Mouse (Mus musculus): ENCODE results near the gene Ccdc24. TPM values are rescaled to one million over a fixed set of nuclear protein-coding genes. Genes with fewer than 3 reads are reported as not detected.

Gene Ccdc24
- total RNA-seq, 2 experiments from 2014 or later = 0.79 to 2.0 TPM

GRCm38 (mm10) chr4:117843101-117843500 lies 29.3 kb downstream of the Ccdc24 start:
- no peak overlapping the region for H3K4me3 ChIP-seq
- H3K27ac ChIP-seq = no peak overlapping the region
- TF ChIP-seq CTCF (conservative IDR thresholded peaks at IDR 0.05) = no peak
- DNase-seq (ENCODE audit: low spot score in 2 of 2) = no peak

GRCm38 (mm10) chr4:117841566-117841965 lies 30.8 kb downstream of the Ccdc24 start:
- no peak for TF ChIP-seq CTCF (conservative IDR thresholded peaks at IDR 0.05)
- H3K4me3 ChIP-seq = no peak overlapping the region
- no peak overlapping the region for H3K27ac ChIP-seq
- no peak for DNase-seq (ENCODE audit: low spot score in 2 of 2)

- TF ChIP-seq CTCF (conservative IDR thresholded peaks at IDR 0.05) = no peak
- no peak for DNase-seq (ENCODE audit: low spot score in 2 of 2)
- H3K27ac ChIP-seq = no peak overlapping the region
- H3K4me3 ChIP-seq = no peak overlapping the region
These were observed 31.5 kb downstream of the Ccdc24 start for GRCm38 (mm10) chr4:117840821-117841220.

- Histone ChIP-seq H3K27ac (no peak overlapping the region), H3K4me3 (no peak overlapping the region)
- no peak for TF ChIP-seq CTCF (conservative IDR thresholded peaks at IDR 0.05)
- no peak for DNase-seq (ENCODE audit: low spot score in 2 of 2)
These were observed 33.0 kb downstream of the Ccdc24 start for GRCm38 (mm10) chr4:117839366-117839765.

- Histone ChIP-seq H3K4me3 (no peak overlapping the region), H3K27ac (no peak overlapping the region)
- no peak for DNase-seq (ENCODE audit: low spot score in 2 of 2)
- TF ChIP-seq CTCF (conservative IDR thresholded peaks at IDR 0.05) = no peak
These were observed 35.1 kb downstream of the Ccdc24 start for GRCm38 (mm10) chr4:117837271-117837670.

GRCm38 (mm10) chr4:117836204-117836767 lies 36.1 kb downstream of the Ccdc24 start:
- Histone ChIP-seq H3K4me3 (peak overlapping the region; percentile 77), H3K27ac (peak overlapping the region; percentile 95)
- peak; percentile 83 to 84 for DNase-seq (ENCODE audit: low spot score in 2 of 2)
- no peak for TF ChIP-seq CTCF (conservative IDR thresholded peaks at IDR 0.05)

GRCm38 (mm10) chr4:117835531-117836111 lies 36.7 kb downstream of the Ccdc24 start:
- peak overlapping the region; percentile 95 for H3K27ac ChIP-seq
- H3K4me3 ChIP-seq = peak overlapping the region; percentile 77
- peak; percentile 59 to 60 for DNase-seq (ENCODE audit: low spot score in 2 of 2)
- TF ChIP-seq CTCF (conservative IDR thresholded peaks at IDR 0.05) = no peak

- H3K4me3 ChIP-seq = peak overlapping the region; percentile 77
- DNase-seq (ENCODE audit: low spot score in 2 of 2) = peak in 1 of 2 experiments; percentile 39
- no peak; the same call in 1 of the 2 replicates for TF ChIP-seq CTCF (conservative IDR thresholded peaks at IDR 0.05)
- H3K27ac ChIP-seq = peak overlapping the region; percentile 95
These were observed 37.4 kb downstream of the Ccdc24 start for GRCm38 (mm10) chr4:117834845-117835530.

GRCm38 (mm10) chr4:117834457-117834844 lies 37.9 kb downstream of the Ccdc24 start, which contains the start of gene Slc6a9:
Slc6a9 (plus strand) TSS chr4:117834506.
- peak; percentile 41; the same call in 1 of the 2 replicates for TF ChIP-seq CTCF (conservative IDR thresholded peaks at IDR 0.05)
- Histone ChIP-seq H3K27ac (peak within 1 kb of the TSS; percentile 95), H3K4me3 (peak within 1 kb of the TSS; percentile 77)
- DNase-seq (ENCODE audit: low spot score in 2 of 2) = no peak

GRCm38 (mm10) chr4:117831920-117832691 lies 40.3 kb downstream of the Ccdc24 start:
- no peak overlapping the region for H3K4me3 ChIP-seq
- no peak overlapping the region for H3K27ac ChIP-seq
- TF ChIP-seq CTCF (conservative IDR thresholded peaks at IDR 0.05) = no peak
- no peak for DNase-seq (ENCODE audit: low spot score in 2 of 2)

GRCm38 (mm10) chr4:117831499-117831898 lies 40.9 kb downstream of the Ccdc24 start:
- Histone ChIP-seq H3K27ac (no peak overlapping the region), H3K4me3 (no peak overlapping the region)
- DNase-seq (ENCODE audit: low spot score in 2 of 2) = no peak
- no peak for TF ChIP-seq CTCF (conservative IDR thresholded peaks at IDR 0.05)

- Histone ChIP-seq H3K4me3 (no peak overlapping the region), H3K27ac (no peak overlapping the region)
- DNase-seq (ENCODE audit: low spot score in 2 of 2) = no peak
- no peak for TF ChIP-seq CTCF (conservative IDR thresholded peaks at IDR 0.05)
These were observed 41.6 kb downstream of the Ccdc24 start for GRCm38 (mm10) chr4:117830801-117831200.

- no peak overlapping the region for H3K27ac ChIP-seq
- no peak for DNase-seq (ENCODE audit: low spot score in 2 of 2)
- no peak for TF ChIP-seq CTCF (conservative IDR thresholded peaks at IDR 0.05)
- no peak overlapping the region for H3K4me3 ChIP-seq
These were observed 42.2 kb downstream of the Ccdc24 start for GRCm38 (mm10) chr4:117830124-117830551.
